Mouse (Mus musculus) spleen, embryonic (tissue): ENCODE measurements around the gene Mt4.

ENCODE experiments used
- CTCF ChIA-PET: fragments of 350-600 bp; sonication (Branson Sonifier 250); formaldehyde crosslinking; loops from one replicate; lab custom pipeline; 2022; lab: Charles Lee

The Mt4 gene

DNA sequence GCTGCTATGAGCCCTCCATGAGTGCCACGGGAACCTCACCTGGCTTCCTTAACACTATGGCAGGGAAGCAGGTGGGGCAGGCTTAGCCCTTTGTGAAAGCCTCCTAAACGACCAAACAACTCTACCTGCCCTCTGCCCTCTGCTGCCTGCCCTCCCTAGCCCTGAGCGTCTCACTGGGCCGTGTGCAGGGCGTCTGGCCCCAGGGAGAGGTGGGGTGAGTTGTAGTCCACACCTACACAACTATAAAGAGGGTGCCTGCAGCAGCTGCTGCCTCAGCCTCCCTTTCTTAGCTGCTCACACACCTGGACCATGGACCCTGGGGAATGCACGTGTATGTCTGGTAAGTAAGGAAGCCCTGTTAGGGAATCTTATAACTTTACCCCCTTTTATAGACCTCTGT is at the start of gene Mt4:
Mt4 (plus strand) TSS at position 265 of the 400 bp plus-strand sequence.
- CTCF ChIA-PET: no interaction called here

DNA sequence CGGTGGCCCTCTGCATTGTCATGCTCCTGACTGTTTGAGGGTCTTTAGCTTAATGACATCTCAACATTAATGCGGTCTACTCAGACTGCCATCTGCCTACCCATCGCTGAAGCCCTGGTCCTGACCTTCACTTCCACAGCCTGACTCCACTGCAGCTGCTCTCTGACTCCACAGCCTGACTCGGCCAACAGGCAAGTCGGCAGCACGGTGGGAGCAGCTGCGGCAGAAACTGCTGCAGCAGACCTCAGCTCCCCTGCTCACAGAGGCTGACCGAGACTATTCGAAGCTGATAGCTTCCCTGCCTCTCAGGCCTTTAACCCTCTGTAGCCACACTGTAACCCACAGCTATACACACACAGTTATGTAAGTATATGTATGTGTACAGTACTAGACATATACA is 49.0 kb upstream of the Mt4 start:
- CTCF ChIA-PET: no interaction called here

DNA sequence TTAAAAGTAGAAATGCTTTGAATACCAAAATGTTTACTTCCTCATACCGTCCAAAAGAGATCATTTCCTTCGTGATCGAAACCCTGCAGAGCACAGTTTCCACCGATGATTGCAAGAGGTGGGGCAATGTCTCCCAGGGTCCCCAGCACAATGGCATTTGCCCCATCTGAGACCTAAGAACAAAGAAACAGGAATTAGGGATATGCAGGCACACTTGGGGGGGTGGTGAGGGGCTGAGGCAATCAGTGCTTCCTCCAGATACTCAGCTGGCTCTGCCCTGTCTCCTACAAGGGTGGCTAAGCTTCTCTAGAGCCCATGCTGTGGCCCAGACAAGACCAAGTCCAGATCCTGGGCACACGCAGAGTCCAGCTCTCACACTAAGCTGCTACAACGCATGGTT is 47.3 kb upstream of the Mt4 start:
- CTCF ChIA-PET: no interaction called here

DNA sequence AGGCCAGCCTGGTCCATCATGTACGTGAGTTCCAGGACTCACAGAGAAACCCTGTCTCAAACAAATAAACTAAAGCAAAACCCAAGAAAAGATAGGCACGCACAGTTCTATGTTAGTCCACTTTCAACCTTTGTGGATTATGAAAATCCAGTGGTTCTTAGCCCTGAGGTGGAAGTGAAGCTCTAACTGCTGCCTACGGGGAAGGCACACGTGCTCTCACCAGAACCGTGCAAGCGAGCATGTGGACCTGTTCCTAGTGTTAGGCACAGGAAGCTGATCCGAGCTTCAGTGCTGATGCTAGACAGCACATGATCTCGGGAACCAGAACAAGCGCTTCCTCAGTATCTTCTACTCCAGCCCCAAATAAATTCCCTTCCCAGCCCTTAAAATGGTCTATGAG is 44.1 kb upstream of the Mt4 start:
- CTCF ChIA-PET: no interaction called here

DNA sequence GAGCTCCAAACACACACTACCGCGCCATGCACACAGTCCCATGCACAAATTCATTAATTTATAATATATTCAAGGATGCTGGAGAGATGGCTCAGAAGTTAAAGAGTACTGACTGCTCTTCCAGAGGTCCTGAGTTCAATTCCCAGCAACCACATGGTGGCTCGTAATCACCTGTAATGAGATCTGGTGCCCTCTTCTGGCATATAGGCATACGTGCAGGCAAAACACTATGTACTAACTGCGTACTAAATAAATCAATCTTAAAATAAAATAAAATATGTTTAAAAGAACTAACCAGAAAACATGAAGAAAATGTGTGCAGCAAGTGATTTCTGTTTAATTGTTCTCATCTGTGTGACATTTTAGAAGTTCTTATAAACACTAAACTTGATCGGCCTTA is 42.7 kb upstream of the Mt4 start:
- CTCF ChIA-PET: interaction anchor here (0.8 kb wide), 1 partner anchor 48 kb away, joined by 4 read pairs; no protein-coding TSS in a partner anchor

DNA sequence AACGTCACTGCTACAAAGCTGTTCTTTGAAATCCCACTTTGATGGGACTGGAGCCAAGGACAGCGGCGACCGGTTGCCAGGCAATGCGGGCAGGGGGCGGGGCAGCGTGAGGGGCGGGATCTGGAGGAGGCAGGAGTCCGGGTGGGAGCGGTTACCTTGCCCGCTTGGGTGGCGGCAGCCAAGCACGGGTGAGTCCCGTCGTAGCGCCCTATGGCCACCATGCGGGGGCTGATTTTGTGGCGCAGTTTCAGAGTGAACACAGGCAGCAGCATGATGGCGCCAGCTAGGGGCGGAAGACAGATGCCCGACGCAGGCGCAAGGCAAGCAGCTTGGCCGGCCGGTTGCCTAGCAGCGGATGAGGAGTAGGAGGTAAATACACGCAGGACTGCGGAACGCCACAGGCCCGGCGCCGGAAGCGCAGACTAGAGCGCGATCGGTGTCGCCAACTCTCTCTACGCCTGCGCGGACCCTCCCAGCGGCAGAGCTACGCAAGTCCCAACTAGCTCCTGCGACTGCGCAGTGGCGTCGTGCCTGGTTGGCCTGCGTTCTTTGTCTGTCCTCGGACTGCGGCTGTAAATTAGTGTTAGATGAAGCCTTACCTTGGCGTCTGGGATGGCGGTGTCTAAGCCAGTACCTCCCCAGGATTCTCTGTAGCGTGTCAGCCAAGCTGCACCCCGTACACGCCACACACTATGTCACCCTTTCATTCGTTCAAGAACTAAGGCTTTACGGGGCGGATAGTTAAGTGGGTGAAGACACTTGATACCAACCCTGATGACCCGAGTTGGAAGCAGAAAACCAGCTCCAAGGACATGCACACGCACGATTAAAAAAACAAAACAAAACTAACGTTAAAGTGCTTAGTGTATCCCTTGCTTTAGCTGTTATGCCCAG is 38.7 kb upstream of the Mt4 start, which contains the start of gene Bbs2:
Bbs2 (minus strand) TSS at position 848 of the 894 bp plus-strand sequence.
- CTCF ChIA-PET: interaction anchor here (0.7 kb wide), 2 partner anchors 156 to 599 kb away, joined by 3 to 6 read pairs; no protein-coding TSS in a partner anchor

DNA sequence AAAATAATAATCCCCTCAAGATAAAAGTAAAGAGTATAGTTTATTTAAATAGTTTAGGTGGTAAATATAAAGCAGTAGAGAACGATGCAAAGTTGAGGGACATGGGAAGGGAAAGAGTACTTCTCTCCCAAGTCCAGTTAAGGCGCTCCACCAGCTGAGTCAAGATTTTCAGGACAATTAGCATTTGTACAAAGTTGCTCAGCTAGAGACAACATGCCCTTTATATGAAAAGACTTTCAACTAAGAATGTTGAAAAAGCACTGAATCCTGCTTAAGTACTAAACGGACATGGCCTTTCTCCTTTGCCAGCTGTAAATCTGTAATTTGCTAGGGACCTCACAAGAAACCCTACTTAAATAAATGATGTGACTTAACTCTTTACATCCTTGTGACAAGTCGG is 38.0 kb upstream of the Mt4 start:
- CTCF ChIA-PET: no interaction called here

DNA sequence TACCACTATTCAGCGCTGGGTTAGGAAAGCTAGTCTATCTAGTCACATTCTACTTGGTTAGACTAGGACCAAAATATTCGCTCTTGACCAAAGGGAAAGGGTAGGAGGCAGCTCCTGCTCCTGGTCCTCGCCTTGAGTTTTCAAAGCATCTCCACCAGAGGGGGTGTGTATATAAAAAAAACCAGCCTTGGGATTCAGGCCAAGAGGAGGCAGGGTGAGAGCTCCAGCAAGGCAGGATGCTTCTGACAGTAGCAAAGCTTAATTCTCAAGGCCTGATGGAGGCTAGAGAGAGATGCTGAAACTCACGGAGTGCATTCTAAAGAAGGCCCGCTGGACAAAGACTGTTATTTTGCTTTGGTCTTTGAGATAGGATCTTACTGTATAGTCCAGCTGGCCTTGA is 32.9 kb upstream of the Mt4 start:
- CTCF ChIA-PET: interaction anchor here (0.5 kb wide), 1 partner anchor 72 kb away, joined by 3 read pairs; no protein-coding TSS in a partner anchor

DNA sequence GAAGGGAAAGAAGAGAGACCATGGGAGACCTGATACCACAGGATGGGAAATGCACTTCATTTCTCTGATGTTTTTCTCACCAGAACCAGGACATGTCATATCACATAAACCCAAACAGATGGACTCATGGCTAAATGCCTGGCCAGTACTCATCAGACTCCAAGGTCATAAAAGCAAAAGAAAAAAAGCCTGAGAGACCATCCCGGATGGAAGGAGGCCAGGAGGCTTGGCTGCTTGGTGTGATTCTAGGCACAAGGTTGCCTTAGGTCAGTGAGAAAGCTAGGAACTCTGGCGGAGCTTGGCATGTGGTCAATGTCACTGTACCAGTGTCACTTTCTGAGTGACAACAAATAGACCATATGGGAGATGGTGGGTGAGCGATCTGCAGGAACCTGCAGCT is 29.1 kb upstream of the Mt4 start:
- CTCF ChIA-PET: no interaction called here

DNA sequence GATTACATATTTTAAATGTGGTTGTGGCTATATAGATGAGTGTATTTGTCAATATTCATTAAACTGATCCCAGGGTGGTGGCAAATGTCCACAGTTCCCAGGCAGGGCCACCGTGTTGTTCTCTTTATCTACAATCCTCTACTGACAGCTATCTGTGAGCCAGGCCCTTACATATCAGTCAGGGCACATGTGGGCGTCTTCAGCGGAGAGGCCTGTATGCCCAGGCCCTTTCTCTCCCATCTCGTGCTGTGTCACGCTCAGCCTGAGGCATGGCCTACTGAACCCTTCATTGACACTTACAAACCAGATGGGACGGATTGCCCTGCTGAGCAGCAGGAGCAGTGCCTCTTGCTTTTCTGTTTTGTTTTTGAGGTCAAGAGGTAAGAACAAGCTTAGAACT is 27.6 kb upstream of the Mt4 start:
- CTCF ChIA-PET: no interaction called here

DNA sequence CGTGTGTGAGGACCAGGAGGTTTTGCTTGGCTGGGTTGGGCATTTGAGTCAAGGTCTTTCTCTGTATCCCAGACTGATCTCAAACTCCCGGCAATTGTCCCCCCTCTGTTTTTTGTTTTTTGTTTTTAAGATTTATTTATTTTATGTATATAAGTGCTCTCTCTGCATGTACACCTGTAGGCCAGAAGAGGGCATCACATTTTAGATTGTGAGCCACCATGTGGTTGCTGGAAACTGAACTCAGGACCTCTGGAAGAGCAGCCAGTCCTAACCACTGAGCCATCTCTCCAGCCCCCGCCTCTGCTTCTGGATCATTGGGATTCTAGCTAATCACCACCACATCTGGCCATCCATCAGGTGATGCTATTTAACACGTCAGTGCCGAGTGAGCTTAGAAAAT is 27.2 kb upstream of the Mt4 start:
- CTCF ChIA-PET: no interaction called here

DNA sequence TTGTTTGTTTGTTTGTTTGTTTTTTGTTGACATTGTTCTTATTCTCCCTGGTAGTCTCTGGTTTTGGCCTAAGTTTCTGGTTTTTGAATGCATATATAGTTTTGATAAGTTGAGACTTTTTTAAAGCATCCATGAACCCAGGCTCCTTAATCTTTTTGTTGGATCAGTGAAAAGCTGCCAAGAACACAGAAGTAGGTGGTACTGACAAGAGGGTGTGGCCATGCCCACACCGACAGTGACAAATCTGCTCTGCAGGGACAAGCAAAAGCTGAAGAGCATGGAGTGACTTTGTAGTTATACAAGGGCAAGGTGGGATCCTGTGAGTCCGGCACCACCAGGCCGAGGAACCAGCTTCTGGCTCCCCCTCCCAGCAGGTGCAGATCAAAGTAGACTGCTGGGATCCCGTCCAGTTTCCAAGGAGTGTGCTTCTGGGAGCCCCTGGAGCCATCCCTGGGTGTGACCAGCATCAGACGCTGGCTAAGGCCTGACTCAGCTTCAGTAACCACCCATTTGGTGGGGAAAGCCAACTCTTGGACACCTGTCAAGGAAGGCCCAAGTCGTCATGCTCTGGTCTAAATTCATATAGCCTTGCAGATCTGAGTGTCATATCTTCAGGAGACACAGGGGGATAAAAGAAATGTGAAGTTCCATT is 26.3 kb upstream of the Mt4 start:
- CTCF ChIA-PET: no interaction called here

DNA sequence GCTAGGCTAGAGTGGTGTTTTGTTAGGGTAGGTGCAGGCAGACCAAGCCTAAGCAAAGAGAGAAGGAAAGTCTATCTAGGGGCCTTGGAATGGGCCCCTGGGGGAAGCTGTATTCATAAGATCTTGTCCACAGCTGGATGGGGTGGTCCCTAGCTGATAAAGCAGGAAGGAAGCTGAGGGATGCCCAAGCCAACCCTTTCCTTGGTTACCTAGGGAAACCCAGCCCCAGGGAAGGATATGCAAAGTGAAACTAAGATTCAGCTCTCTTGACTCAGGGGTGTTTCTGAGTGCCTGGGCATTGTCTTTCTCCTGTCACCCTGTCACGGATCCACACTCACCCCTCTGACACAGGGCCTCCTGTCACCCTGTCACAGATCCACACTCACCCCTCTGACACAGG is 23.6 kb upstream of the Mt4 start:
- CTCF ChIA-PET: interaction anchor here (0.9 kb wide), 1 partner anchor 582 kb away, joined by 8 read pairs; no protein-coding TSS in a partner anchor

DNA sequence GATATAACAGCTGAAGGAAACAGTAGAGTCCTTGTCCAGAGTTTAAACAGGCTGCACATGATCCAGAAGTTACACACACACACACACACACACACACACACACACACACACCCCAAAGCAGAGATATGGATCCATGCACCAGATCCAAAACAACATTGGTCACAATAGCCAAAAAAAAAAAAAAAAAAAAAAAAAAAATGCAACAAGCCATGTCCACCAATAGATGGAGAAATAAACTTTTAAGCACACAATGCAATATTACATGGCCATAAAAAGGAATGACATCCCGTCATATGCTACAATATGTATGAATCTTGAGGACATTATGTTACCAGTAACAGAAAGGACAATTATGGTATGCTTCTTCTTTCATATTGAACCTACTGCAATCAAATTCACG is 23.0 kb upstream of the Mt4 start:
- CTCF ChIA-PET: interaction anchor here (0.9 kb wide), 1 partner anchor 581 kb away, joined by 8 read pairs; no protein-coding TSS in a partner anchor

DNA sequence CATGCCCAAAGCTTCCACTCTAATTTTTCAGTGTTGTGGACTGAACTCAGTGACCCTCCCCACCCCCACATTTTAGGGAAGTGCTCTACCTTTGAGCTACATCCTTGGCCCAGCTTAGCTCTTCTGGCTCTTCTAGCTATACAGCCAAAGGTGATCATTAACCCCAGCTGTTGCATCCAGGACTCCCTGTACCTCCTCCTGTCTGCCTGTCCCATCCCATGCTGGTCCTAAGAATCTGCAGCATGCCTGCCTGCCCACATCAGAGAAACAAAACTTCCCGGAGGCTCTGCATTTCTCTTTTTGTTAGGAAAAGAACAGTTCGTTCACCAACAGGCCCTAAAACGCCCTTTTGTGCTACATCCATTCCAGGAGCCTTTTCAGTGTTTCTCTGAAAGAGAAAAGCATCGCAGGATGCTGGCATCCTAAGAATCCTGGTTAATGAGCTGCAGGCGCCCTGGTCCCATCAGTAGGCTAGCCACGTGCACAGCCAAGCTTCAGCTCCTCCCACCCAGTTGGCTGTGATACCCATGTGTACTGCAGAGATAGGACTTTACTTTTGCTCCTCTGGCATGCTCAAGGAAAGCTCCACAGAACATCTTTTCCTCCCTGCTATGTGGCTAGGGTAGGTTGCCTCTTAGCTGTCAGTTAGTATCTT is 18.1 kb upstream of the Mt4 start:
- CTCF ChIA-PET: no interaction called here

DNA sequence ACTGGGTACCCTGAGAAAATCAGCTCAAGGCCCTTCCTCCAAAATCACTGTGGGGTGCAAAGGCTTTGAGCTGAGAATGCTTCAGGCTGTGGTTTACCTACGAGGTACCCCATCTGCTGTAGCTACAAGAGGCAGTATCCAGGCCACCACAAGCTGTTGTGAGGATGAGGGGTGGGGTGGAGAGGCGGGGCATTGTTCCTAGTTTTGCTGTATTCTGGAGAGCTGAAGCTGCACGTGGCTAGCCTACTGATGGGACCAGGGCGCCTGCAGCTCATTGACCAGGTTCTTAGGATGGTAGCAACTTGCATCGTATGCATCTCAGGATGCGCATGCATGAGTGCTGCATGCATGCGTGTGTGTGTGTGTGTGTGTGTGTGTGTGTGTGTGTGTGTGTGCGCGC is 15.4 kb upstream of the Mt4 start:
- CTCF ChIA-PET: no interaction called here

DNA sequence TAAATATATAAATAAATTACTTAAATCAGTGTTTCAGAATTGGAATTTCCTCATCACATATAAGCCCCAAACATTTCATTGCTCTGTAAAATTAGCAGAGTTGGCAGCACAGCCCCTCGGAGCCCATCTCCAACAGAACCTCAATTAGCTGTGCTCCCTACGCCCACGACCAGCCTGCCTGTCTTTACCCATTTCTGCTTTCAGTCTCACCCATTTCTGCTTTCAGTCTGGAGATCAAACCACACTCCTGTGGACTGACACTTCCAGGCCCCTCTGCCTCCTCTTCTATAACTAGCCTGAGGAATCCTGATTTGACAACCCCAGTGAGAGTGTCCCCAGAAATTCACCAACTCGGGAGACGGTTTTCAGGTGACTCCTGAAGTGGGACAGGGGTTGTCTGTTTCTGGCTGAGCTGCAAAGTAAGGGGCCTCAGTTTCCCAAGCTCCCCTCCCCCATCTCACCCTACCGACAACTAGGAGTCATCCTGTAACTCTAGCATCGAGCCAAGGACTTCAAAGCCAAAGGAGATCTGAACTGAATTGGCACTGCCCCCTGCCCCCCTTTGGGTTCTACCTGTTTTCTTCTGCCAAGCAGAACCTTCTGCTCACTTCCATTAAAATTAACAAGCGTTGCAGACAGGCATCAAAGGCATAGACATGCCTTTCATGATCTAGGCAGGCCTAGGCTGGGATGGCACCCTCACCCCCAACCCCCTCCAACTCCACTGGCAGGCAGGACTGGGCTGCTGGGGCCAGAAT is 14.1 kb upstream of the Mt4 start:
- CTCF ChIA-PET: no interaction called here

DNA sequence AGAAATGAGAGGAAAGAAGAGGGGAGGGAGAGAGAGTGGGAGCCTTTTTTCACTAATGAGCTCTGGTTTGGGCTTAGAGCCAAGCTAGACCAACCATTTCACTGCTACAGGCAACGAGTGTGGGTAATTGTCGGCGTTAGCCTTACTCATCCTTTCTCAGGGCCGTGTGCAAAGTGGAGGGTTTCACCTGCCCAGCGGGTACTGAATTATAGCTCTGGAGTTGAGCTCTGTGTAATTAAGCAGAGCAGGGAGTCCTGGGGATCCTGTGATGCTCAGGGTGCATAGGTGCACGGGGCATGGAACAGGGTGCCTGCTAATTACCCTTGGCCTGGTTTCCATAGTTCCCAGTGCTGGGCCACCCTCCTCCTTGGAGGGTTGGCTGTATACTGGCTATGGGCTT is 9.3 kb upstream of the Mt4 start:
- CTCF ChIA-PET: no interaction called here

DNA sequence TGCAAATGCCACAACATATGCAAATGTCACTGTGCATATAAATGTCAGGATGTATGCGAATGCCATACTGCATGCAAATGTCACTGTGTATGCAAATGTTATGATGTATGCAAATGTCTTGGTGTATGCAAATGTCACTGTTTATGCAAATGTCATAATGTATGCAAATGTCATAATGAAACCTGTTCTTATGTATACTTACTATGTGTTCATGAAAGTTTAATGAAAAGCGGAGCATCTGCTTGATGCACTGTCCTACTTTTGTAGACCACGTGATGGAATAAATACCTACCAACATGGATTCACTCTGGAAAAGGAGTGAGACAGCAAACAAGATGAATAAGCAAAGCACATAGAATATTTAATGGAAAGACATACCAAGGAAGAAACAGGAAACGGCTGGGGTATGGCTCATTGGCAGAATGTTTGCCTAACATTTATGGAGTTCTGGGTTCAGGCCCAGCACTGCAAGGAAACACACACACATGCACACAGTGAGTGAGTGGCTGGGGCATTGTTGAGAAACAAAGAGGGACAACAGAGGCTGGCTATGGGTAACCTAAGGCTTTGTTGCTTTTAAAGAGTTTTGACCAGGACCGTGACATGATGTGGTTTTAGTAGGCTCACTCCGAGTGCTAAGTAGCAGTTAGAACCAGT is 7.7 kb upstream of the Mt4 start:
- CTCF ChIA-PET: no interaction called here

DNA sequence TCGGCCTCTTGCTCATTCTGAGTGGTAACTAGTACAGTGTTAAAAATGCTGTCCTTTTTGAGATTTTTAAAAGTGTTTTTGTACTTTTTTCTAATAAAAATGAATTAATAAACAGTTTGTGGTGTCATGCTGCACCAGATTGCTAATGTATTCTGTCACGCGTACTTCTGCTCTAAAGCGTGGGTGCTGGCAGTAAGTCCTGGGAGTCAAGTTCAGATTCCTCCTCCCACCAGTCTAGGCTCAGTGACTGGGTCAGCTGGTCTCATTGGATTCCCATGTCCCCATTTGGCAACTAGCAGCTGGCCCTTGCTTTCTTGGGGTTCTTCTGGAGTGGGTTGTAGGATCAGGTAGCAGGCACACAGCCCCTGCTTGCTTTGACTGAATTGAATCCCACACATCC is 6.9 kb upstream of the Mt4 start:
- CTCF ChIA-PET: no interaction called here

DNA sequence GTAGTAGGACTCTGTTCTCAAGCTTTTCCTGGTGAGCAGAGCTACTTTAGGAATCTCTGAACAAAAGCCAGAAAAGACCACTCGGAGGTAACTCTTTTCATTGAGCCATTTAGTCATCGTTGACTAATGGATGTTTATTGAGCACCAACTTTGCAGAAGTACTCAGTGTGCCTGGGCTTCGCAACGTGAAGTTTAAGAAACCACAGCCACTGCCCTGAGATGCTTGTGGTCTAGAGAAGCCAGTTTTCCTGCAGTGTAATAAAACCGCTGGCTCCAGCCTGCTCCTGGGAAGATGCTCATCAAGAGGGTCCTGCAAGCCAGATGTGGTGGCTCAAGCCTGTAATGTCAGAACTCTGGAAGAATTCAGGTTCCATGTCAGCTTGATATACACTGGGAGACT is 4.9 kb upstream of the Mt4 start:
- CTCF ChIA-PET: no interaction called here
